Mouse (Mus musculus) liver, adult (tissue): Measurements from ENCODE around the gene Gm13040.
"Not testable (repeated sequence)": the region's sequence is repeated elsewhere in the genome, so short reads cannot be mapped to it uniquely, and the experiment has no call there.

Source experiments
- GATA4 ChIP-seq: IDR thresholded peaks from 2 replicates; pipeline ENCODE4 v1.6.1; 2014; ENCODE audit warnings: mild to moderate bottlenecking, low read length; ENCODE audit not compliant: insufficient replicate concordance

Gm13040 gene

DNA sequence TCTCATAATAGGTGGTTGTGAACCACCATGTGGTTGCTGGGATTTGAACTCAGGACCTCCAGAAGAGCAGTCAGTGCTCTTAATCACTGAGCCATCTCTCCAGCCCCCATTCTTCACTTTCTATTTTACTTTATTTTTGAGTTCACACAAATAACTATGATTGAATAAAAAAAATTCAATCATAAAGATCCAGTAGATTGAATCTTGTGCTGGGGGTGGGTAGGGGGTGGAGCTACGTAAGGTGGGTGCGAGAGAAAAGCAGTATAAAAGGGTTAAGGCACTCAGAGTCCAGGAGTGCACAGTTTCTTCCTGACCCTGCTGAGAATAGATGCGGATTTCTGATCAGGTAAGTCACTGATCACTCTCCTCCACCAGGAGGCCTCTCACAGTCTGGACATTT lies at the start of gene Gm13040:
Gm13040 (plus strand) TSS at position 301 of the 400 bp plus-strand sequence.
- TF ChIP-seq GATA4, result not testable (repeated sequence)

DNA sequence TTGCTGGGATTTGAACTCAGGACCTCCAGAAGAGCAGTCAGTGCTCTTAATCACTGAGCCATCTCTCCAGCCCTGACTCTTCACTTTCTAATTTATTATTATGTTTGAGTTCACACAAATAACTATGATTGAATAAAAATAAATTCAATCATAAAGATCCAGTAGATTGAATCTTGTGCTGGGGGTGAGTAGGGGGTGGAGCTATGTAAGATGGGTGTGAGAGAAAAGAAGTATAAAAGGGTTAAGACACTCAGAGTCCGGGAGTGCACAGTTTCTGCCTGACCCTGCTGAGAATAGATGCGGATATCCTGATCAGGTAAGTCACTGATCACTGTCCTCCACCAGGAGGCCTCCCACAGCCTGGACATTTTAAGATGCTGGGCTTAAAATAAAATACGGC lies 24.7 kb upstream of the Gm13040 start, which contains the start of gene Gm13043:
Gm13043 (plus strand) TSS at position 301 of the 400 bp plus-strand sequence.
- no peak for TF ChIP-seq GATA4

- TF ChIP-seq GATA4, result not testable (repeated sequence)
Observed at GRCm38 (mm10) chr4:143551400-143551799, 15.6 kb downstream of the Gm13040 start, which contains the start of the genes BC080695 and Gm13057. Gene BC080695 (plus strand): TSS chr4:143551700. Gene Gm13057 (plus strand): TSS chr4:143551709.
